Mouse (Mus musculus) spleen, adult 2 months (tissue): ENCODE results near the gene Apobec1. TPM values are rescaled to one million over a fixed set of nuclear protein-coding genes. Genes with fewer than 3 reads are reported as not detected.

Experiments
- DNase-seq, 2 experiments: peaks; one replicate each; pipeline versions ENCODE4 v3.0.0 to v3.0.0-alpha.2; 2012 to 2021; ENCODE audit warnings: low spot score in 2 of 2, low read depth in 1 of 2
- H3K27ac ChIP-seq: fragments of 200-500 bp; 2 replicates; pipeline ENCODE4 v1.5.1; 2012; ENCODE audit warnings: low read length, inconsistent platforms; ENCODE audit not compliant: insufficient read depth
- H3K27me3 ChIP-seq: fragments of 200-500 bp; 2 replicates; pipeline ENCODE4 v1.6.1; 2012; ENCODE audit warnings: mild to moderate bottlenecking, moderate library complexity, low read length, inconsistent platforms; ENCODE audit not compliant: control insufficient read depth, insufficient read depth
- H3K36me3 ChIP-seq: fragments of 200-500 bp; 2 replicates; pipeline ENCODE4 v1.6.1; 2012; ENCODE audit warnings: mild to moderate bottlenecking, low read length, inconsistent platforms; ENCODE audit not compliant: control insufficient read depth, insufficient read depth
- H3K4me1 ChIP-seq: fragments of 200-500 bp; 2 replicates; pipeline ENCODE4 v1.6.1; 2011; ENCODE audit warnings: inconsistent platforms; ENCODE audit not compliant: control insufficient read depth, insufficient read depth, insufficient read length
- H3K4me3 ChIP-seq: fragments of 200-500 bp; 2 replicates; pipeline ENCODE4 v1.5.1; 2011; ENCODE audit warnings: mild to moderate bottlenecking, inconsistent platforms; ENCODE audit not compliant: insufficient read depth, insufficient read length; ENCODE audit errors: extremely low read depth
- CTCF ChIP-seq: fragments of 200-500 bp; IDR thresholded peaks from 2 replicates; pipeline ENCODE4 v1.5.1; 2011; ENCODE audit warnings: mild to moderate bottlenecking, inconsistent platforms; ENCODE audit not compliant: insufficient read depth, insufficient read length, insufficient replicate concordance; ENCODE audit errors: extremely low read depth
- POLR2A ChIP-seq: fragments of 200-500 bp; IDR thresholded peaks from 2 replicates; pipeline ENCODE4 v1.6.1; 2011; ENCODE audit warnings: low read depth, low read length, inconsistent platforms
- WGBS: fragments of 180-500 bp; shearing (Covaris S2); methylation state at CpG from one replicate; pipeline ENCODE4 v1.1.7; 2018; 5-methylcytosine and 5-hydroxymethylcytosine counted together
- polyA plus RNA-seq: library from polyadenylated mRNA; depleted of rRNA; stranded (reverse); fragments of >200 nt; gene quantifications from 2 replicates; pipeline ENCODE4 v1.2.3, GENCODE M21; 2012; rRNA removed

Apobec1 gene
- polyA plus RNA-seq, 1 experiment: 44.0 TPM

DNA sequence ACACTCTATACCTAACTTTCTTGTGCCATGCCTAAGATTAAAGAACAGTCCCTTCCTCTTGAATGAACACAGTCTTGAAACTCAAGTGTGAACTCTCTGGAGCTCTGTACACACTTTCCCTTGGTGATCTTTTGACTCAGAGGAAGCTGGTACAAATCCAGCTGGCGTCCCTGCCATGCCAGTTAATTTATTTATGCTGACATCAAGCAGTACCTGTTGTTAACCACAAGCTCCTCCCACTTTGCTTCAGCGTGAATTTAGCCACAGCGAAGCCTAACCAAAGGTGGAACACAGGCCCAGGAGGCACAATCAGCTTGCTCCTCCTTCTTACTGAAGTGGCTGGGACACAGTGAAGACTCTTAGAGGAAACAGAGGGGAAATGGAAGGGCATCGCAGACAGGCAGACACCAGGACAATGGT is 69.4 kb downstream of the Apobec1 start:
- Histone ChIP-seq H3K36me3 (no peaks in the 10 kb centered on the region), H3K27ac (no peak overlapping the region), H3K4me1 (peaks cover 4% of the 10 kb centered on the region; the same call in 1 of the 2 replicates), H3K27me3 (no peaks in the 10 kb centered on the region), H3K4me3 (peak overlapping the region; percentile 20; the same call in 1 of the 2 replicates)
- no peak for TF ChIP-seq POLR2A
- no peak for TF ChIP-seq CTCF
- WGBS: 2% methylated on average over 4 of the region's 4 CpGs
- peak; percentile 22 to 28 for DNase-seq

- Histone ChIP-seq H3K4me3 (no peak overlapping the region), H3K27ac (no peak overlapping the region), H3K27me3 (0 out of 2 replicates have a peak, but pooled peaks cover 2% of the 10 kb centered on the region), H3K4me1 (peaks cover 4% of the 10 kb centered on the region; the same call in 1 of the 2 replicates), H3K36me3 (no peaks in the 10 kb centered on the region)
- 85% methylated on average over 8 of the region's 8 CpGs for WGBS
- TF ChIP-seq POLR2A: no peak
- TF ChIP-seq CTCF: no peak
- DNase-seq: no peak
These were observed 70.6 kb downstream of the Apobec1 start for GRCm38 (mm10) chr6:122531466-122532174.

- Histone ChIP-seq H3K4me1 (peaks cover 2% of the 10 kb centered on the region; the same call in 1 of the 2 replicates), H3K27me3 (0 out of 2 replicates have a peak, but pooled peaks cover 2% of the 10 kb centered on the region), H3K36me3 (no peaks in the 10 kb centered on the region), H3K27ac (no peak overlapping the region), H3K4me3 (no peak overlapping the region)
- DNase-seq: no peak
- no peak for TF ChIP-seq POLR2A
- no peak for TF ChIP-seq CTCF
- WGBS: 80% methylated on average over 11 of the region's 11 CpGs
These were observed 74.1 kb downstream of the Apobec1 start for GRCm38 (mm10) chr6:122528136-122528535.

Other genes starting within 250 kb of the Apobec1 start
- not detected in 2 replicates for gene Rimklb, start 103.7 kb downstream of the Apobec1 start, polyA plus RNA-seq
- gene Mfap5, start 96.6 kb downstream of the Apobec1 start, polyA plus RNA-seq: 11.7 and 13.3 TPM in 2 replicates
- gene Aicda, start 48.6 kb downstream of the Apobec1 start, polyA plus RNA-seq: 0.20 and 0.38 TPM in 2 replicates
- 0.49 and 0.60 TPM in 2 replicates for gene Gdf3, start 7.6 kb upstream of the Apobec1 start, polyA plus RNA-seq
- not detected in 2 replicates for gene Dppa3, start 24.0 kb upstream of the Apobec1 start, polyA plus RNA-seq
- not detected in 2 replicates for gene Nanog, start 105.0 kb upstream of the Apobec1 start, polyA plus RNA-seq
- gene Slc2a3, start 199.2 kb upstream of the Apobec1 start, polyA plus RNA-seq: 17.8 and 18.5 TPM in 2 replicates
- gene Foxj2, start 217.5 kb upstream of the Apobec1 start, polyA plus RNA-seq: 14.8 and 16.7 TPM in 2 replicates